8 mouse cellular contexts compared by ENCODE assay signal in genomic region chr3:96219661-96220130, GRCm38 (mm10). TPM values are rescaled to one million over a fixed set of nuclear protein-coding genes. Genes with fewer than 3 reads are reported as not detected.
DNase-seq lines count a peak whose midpoint lies in the region; ATAC-seq and TF ChIP-seq lines count a peak whose summit lies in the region.

Gene Bola1, minus strand, starts transcription at chr3:96219709.
Gene Hist2h2ab, plus strand, starts transcription at chr3:96219865.

- ATAC-seq in cerebellum, adult (ENCODE audit: insufficient number of reproducible peaks, low FRiP score, low TSS enrichment): peak; percentile 89
- ATAC-seq in forebrain, embryonic 13.5 days: peak; percentile 91
- ATAC-seq in liver, embryonic 15.5 days (ENCODE audit: insufficient read depth): peak; percentile 57
- peak; percentile 91 for ATAC-seq in neural tube, embryonic 12.5 days (ENCODE audit: low FRiP score, low read depth)

- no peak for TF ChIP-seq CTCF in ES-Bruce4 (IDR thresholded peaks at IDR 0.05; ENCODE audit: low read depth, low read length)

- no peak for TF ChIP-seq POLR2A in ES-Bruce4 (IDR thresholded peaks at IDR 0.05; ENCODE audit: insufficient read depth, low read length)

- H3K36me3 ChIP-seq in ES-Bruce4 (ENCODE audit: control insufficient read depth, insufficient read depth, low read length, poor library complexity, severe bottlenecking): no peaks in the 10 kb centered on the region
- H3K36me3 ChIP-seq in forebrain, embryonic 13.5 days (ENCODE audit: poor library complexity, severe bottlenecking): no peaks in the 10 kb centered on the region
- H3K36me3 ChIP-seq in liver, embryonic 15.5 days (replicated peaks): no peaks in the 10 kb centered on the region
- no peaks in the 10 kb centered on the region for H3K36me3 ChIP-seq in neural tube, embryonic 12.5 days

- DNase-seq in heart, postnatal 10 days: peak; percentile 85 to 88
- DNase-seq in kidney, postnatal 4 days: peak; percentile 66 to 81
- peak; percentile 98 for DNase-seq in telencephalon, adult 2 months (ENCODE audit: low read depth, low spot score)

- no peak for TF ChIP-seq EP300 in ES-Bruce4 (IDR thresholded peaks at IDR 0.05; ENCODE audit: insufficient read depth, low read depth, low read length)

- WGBS in forebrain, embryonic 13.5 days: 0% methylated on average over 37 of the region's 37 CpGs
- WGBS in liver, embryonic 15.5 days (ENCODE audit: insufficient replicate concordance): under 1% methylated on average over 37 of the region's 37 CpGs
- under 1% methylated on average over 36 of the region's 37 CpGs for WGBS in neural tube, embryonic 12.5 days

- H3K27ac ChIP-seq in ES-Bruce4 (ENCODE audit: insufficient read depth, low read length): peak within 1 kb of the TSS; percentile 98
- H3K27ac ChIP-seq in forebrain, embryonic 13.5 days: peak within 1 kb of the TSS; percentile 98
- peak within 1 kb of the TSS; percentile 100 for H3K27ac ChIP-seq in liver, embryonic 15.5 days (replicated peaks)
- H3K27ac ChIP-seq in neural tube, embryonic 12.5 days: peak within 1 kb of the TSS; percentile 94

- no peaks in the 10 kb centered on the region for H3K4me1 ChIP-seq in ES-Bruce4 (ENCODE audit: control insufficient read depth, insufficient read depth, low read length)
- peaks cover 42% of the 10 kb centered on the region for H3K4me1 ChIP-seq in forebrain, embryonic 13.5 days
- peaks cover 45% of the 10 kb centered on the region for H3K4me1 ChIP-seq in liver, embryonic 15.5 days (replicated peaks)
- peaks cover 17% of the 10 kb centered on the region; the same call in 1 of the 2 replicates for H3K4me1 ChIP-seq in neural tube, embryonic 12.5 days

- intact Hi-C loops in heart, postnatal 10 days (cut with DNase I): loop anchor here (2.0 to 5.0 kb wide), 2 partner anchors 45 to 152 kb away; no protein-coding TSS in a partner anchor

- peak within 1 kb of the TSS; percentile 87 for H3K4me2 ChIP-seq in forebrain, embryonic 13.5 days
- H3K4me2 ChIP-seq in liver, embryonic 15.5 days: peak within 1 kb of the TSS; percentile 88
- H3K4me2 ChIP-seq in neural tube, embryonic 12.5 days (replicated peaks): peak within 1 kb of the TSS; percentile 80

- H3K9ac ChIP-seq in ES-Bruce4 (ENCODE audit: low read depth, poor library complexity, severe bottlenecking): peak within 1 kb of the TSS; percentile 97
- H3K9ac ChIP-seq in forebrain, embryonic 13.5 days: peak within 1 kb of the TSS; percentile 88
- peak within 1 kb of the TSS; percentile 84 for H3K9ac ChIP-seq in liver, embryonic 15.5 days
- peak within 1 kb of the TSS; percentile 73 for H3K9ac ChIP-seq in neural tube, embryonic 12.5 days

- H3K27me3 ChIP-seq in ES-Bruce4 (ENCODE audit: control insufficient read depth, insufficient read depth, low read length, poor library complexity, severe bottlenecking): no peaks in the 10 kb centered on the region
- H3K27me3 ChIP-seq in forebrain, embryonic 13.5 days: no peaks in the 10 kb centered on the region
- no peaks in the 10 kb centered on the region; the same call in 1 of the 2 replicates for H3K27me3 ChIP-seq in liver, embryonic 15.5 days
- no peaks in the 10 kb centered on the region for H3K27me3 ChIP-seq in neural tube, embryonic 12.5 days (replicated peaks)

- H3K4me3 ChIP-seq in ES-Bruce4 (ENCODE audit: low read depth, low read length): peak within 1 kb of the TSS; percentile 89
- peak within 1 kb of the TSS; percentile 61 for H3K4me3 ChIP-seq in forebrain, embryonic 13.5 days
- H3K4me3 ChIP-seq in liver, embryonic 15.5 days (replicated peaks): peak within 1 kb of the TSS; percentile 64
- H3K4me3 ChIP-seq in neural tube, embryonic 12.5 days: peak within 1 kb of the TSS; percentile 65

- H3K9me3 ChIP-seq in ES-Bruce4 (replicated peaks; ENCODE audit: control insufficient read depth, insufficient read depth, low read length, poor library complexity, severe bottlenecking): no peaks in the 10 kb centered on the region
- no peaks in the 10 kb centered on the region for H3K9me3 ChIP-seq in forebrain, embryonic 13.5 days (replicated peaks)
- no peaks in the 10 kb centered on the region for H3K9me3 ChIP-seq in liver, embryonic 15.5 days (replicated peaks)
- H3K9me3 ChIP-seq in neural tube, embryonic 12.5 days: no peaks in the 10 kb centered on the region

RNA-seq across cellular contexts. Expression of gene Bola1, which starts in this region (rescaled TPM):
- polyA plus RNA-seq in ES-Bruce4 (2011; ENCODE audit: insufficient read depth, insufficient read length, low read depth, missing spikeins): 18.1 and 27.8 TPM in 2 replicates
- 82.2 and 86.6 TPM in 2 replicates for polyA plus RNA-seq in forebrain, embryonic 13.5 days (2015; fragmentation: Nextera tagmentation; extraction: Ambion mirVana)
- 10 to 100 TPM; 19.3 to 19.6 TPM for total RNA-seq in heart, postnatal 10 days (2021)
- polyA plus RNA-seq in liver, embryonic 15.5 days (2015; fragmentation: Nextera tagmentation; extraction: Ambion mirVana): 32.1 and 34.6 TPM in 2 replicates
- 60.8 and 69.5 TPM in 2 replicates for polyA plus RNA-seq in neural tube, embryonic 12.5 days (2016; fragmentation: Nextera tagmentation; extraction: Ambion mirVana)

RNA-seq across cellular contexts. Expression of gene Hist2h2ab, which starts in this region (rescaled TPM):
- not detected in 2 replicates for polyA plus RNA-seq in ES-Bruce4 (2011; ENCODE audit: insufficient read depth, insufficient read length, low read depth, missing spikeins)
- polyA plus RNA-seq in forebrain, embryonic 13.5 days (2015; fragmentation: Nextera tagmentation; extraction: Ambion mirVana): 0.78 and 2.2 TPM in 2 replicates
- total RNA-seq in heart, postnatal 10 days (2021): 10 to 100 TPM; 10.6 to 14.9 TPM
- 0.40 and 0.58 TPM in 2 replicates for polyA plus RNA-seq in liver, embryonic 15.5 days (2015; fragmentation: Nextera tagmentation; extraction: Ambion mirVana)
- polyA plus RNA-seq in neural tube, embryonic 12.5 days (2016; fragmentation: Nextera tagmentation; extraction: Ambion mirVana): 1.7 TPM in 1 of 2 replicates, not detected in the other

Comparison
In these comparisons a context has a peak if more than half of its experiments do, and no peak if none do; other contexts are left out.
1. Peak in every context shown above with its lines: DNase-seq, ATAC-seq, H3K4me3 ChIP-seq and H3K27ac ChIP-seq.